Mouse (Mus musculus) liver, adult 2 months (tissue): ENCODE measurements around the gene Sema4d.
"Not testable (repeated sequence)": the region's sequence is repeated elsewhere in the genome, so short reads cannot be mapped to it uniquely, and the experiment has no call there.

ENCODE experiments used
- CTCF ChIP-seq: fragments of 200-500 bp; IDR thresholded peaks from 2 replicates; pipeline ENCODE4 v1.5.1; 2011; ENCODE audit warnings: low read depth, low read length, control low read depth
- POLR2A ChIP-seq: fragments of 200-500 bp; IDR thresholded peaks from 2 replicates; pipeline ENCODE4 v1.6.1; 2011; ENCODE audit warnings: low read length, control low read depth; ENCODE audit not compliant: insufficient read depth; ENCODE audit errors: extremely low read depth

GRCm38 (mm10) chr13:51835208-51835607, 41.7 kb upstream of the Sema4d start:
- TF ChIP-seq CTCF, POLR2A: not testable (repeated sequence)
